Mouse (Mus musculus): ENCODE measurements around the gene Gm12166.
A peak's percentile ranks its signal among the peaks of the same experiment; 100 is the strongest.

Gm12166 gene

DNA sequence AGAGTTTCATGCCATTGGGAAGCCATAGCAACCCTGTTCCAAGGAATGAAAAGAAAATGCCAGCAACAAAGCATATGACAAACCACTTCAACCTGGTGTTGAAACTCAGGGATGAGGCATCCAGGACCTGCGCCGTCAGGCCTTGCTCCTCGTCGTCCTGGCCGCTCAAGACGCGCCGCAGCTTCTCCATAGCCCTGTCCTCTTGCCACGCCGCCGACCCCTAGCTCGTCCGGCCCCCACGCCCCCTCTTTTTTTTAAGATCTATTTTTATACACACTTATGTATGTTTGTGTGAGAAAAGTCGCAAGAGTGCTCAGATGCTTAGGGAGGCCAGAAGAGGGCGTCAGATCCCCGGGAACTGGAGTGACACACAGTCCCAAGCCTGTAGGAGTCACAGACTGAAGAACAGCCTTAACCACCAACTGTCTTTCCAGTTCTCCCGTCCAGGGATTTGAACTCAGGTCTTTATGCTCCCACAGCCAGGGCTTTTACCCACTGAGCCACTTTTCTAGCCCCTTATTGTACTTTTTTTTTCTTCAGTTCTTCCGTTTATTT is at the start of gene Gm12166:
Gm12166 (minus strand) TSS at position 217 of the 555 bp plus-strand sequence.
- DNase-seq (ENCODE audit: low read depth) = peak; percentile 16

DNA sequence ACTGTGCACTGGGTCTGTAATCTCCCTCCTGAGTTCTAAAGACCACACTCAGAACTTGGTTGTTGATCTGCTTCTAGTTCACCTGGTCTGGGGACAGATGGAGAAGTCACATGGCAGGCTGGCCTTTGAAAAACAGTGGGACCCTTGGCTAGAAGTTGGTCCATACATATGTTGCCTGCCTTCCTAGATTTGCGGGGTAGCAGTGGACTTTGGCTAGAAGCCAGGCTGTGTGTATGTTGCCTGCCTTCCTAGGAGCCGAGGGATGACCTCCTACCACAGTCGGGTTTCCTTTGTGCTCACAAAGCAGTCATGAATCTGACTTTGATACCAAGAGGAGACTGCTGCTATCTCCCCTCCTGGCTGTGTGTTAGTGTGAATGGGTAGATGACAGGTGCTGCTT is 44.9 kb upstream of the Gm12166 start:
- no peak for DNase-seq (ENCODE audit: low read depth)

GRCm38 (mm10) chr11:46096265-46096649 is 44.1 kb upstream of the Gm12166 start:
- no peak for DNase-seq (ENCODE audit: low read depth)

DNA sequence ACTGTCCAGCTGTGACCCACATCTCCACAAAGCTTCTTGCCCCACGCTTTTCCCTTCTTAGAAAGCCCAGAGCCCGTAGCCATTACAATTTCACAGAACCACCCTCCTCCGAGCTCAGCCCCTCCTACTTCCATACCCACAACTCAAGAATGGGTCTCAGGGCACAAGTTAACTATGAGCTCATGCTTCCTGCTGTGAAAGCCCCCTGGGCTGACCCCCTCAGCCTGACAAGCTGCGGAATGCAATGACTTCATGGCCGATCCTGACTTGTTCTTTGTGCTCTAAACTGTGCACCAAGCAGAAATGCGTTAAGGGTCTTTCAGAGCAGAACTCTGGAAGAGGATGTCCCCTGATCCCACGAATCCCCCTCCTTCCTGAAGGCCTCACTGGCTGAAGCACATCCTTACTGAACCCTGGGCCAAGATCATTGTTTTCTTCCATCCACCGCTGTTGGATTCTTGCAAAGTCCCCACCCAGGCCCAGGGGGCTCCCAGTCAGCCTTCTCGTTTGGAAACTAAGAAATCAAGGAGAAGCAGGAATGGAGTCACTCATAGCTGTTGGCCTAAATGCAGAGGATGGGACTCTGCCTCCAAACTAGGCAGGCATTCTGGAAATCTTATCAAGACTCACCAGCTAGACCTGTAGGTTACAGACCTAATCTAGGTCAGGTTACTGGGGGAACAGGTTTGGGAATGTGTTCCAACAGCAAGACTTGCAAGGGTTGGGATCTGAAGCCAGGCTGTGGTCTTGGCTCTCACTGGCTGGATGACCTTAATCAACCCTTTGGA is 43.5 kb upstream of the Gm12166 start:
- DNase-seq (ENCODE audit: low read depth) = no peak

DNA sequence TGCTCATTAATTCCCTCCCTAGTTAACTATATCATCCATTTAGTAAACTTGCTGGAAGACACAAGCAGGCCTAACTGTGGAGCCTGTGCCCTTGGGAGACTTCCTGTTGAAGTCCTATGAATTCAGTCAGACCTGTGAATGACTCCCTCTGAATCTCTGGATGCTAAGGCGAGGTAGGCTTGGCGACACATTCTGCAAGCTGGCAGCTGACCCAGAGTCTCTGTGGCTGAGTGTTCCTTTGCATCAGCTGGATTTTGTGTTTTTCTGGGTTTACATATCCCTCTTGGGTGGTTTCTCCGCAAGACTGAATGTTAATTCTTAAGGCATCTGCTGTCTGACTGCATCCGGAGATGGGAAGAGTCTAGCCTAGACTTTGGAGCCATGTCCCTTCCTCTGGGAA is 40.0 kb upstream of the Gm12166 start:
- DNase-seq (ENCODE audit: low read depth) = no peak

GRCm38 (mm10) chr11:46090951-46091667 is 39.0 kb upstream of the Gm12166 start:
- DNase-seq (ENCODE audit: low read depth) = no peak

- no peak for DNase-seq (ENCODE audit: low read depth)
These were observed 38.1 kb upstream of the Gm12166 start for GRCm38 (mm10) chr11:46090036-46090725.

DNA sequence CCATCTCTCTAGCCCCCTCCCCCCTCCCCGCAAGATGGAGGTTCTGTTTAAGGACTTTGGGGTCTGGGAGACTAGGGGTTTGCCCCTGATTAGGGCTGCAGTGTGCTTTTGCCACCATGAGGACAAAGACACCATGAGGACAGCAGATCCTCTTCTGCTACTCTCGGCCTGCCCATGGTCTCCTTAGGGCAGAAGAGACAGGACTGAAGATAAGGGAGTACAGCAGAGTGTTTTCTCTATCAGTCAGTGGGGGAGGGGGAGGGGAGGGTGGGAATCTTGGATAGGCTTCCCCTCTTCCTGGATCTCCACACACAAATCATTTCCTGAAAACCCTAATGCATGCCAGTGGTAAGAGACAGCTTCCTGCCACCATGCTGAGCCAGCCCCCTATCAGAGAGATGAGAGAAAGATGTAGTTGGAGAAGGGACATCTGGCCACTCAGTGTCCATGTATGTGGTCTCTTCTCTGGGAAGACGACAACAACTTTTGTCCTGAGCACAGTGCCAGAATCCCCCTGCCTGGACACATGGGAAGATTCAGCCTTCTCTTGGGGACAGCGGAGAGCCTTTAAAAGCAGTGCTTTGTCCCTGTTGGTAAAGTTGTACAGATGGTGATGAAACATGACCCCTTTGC is 37.1 kb upstream of the Gm12166 start:
- no peak for DNase-seq (ENCODE audit: low read depth)

GRCm38 (mm10) chr11:46086446-46086845 is 34.3 kb upstream of the Gm12166 start:
- no peak for DNase-seq (ENCODE audit: low read depth)

- DNase-seq (ENCODE audit: low read depth) = no peak
These were observed 33.5 kb upstream of the Gm12166 start for GRCm38 (mm10) chr11:46085398-46086163.

DNA sequence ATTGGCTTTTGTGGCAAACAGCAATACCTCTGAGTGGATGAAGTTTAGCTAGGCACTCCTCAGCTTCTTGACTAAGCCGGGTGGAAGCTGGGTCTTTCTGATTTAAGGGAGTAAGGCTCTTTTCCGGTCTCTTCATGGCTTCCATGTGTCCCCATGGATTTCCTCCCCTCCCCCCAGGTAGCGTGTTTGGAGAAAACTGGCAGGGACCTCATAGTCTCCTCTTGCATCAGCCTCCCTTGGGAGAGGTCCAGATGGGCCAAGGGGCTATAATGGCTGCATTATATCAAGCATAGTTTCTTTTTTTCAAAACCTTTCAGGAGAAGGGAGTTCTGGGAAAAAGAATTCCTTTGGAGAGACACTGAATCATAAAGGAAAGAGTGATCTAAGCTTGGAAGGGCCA is 32.4 kb upstream of the Gm12166 start:
- DNase-seq (ENCODE audit: low read depth) = no peak

GRCm38 (mm10) chr11:46083835-46084444 is 31.8 kb upstream of the Gm12166 start:
- DNase-seq (ENCODE audit: low read depth) = no peak

DNA sequence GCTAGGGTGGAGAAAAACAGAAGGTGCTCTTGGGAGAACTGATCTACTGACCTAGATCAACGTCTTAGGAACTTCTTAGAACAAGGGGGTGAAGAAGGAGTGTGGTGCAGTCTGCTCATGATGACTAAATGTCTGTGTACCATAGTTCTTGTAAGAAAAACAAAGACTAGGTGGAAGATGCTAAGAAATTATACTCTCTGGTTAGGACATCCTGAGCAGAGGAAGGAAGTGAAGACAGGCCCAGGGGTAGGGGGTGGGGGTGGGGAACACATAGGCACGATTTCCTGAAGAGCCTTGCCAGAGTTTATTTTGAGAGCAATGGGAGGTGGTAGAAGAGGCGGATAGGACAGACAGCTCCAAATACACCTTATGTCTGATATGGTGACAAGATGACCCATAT is 31.3 kb upstream of the Gm12166 start:
- DNase-seq (ENCODE audit: low read depth) = no peak

DNA sequence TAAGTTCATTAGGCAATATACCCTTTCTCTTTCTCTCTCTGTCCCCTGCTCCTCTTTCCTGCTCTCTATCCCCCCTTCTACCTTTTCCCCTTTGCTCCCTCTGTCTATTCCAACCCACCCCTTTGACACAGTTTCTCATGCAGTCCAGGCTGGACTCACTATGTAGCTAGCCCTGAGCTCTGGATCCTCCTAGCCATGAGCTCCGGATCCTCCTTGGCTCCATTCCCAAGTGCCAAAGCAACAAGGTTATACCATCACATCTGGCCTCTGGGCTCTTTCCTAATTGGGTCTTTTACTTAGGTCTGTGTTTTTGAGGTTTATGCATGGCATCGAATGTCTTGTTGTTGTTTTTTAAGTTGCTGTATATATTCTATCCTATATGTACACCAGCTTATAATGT is 29.0 kb upstream of the Gm12166 start:
- no peak for DNase-seq (ENCODE audit: low read depth)

- no peak for DNase-seq (ENCODE audit: low read depth)
These were observed 25.7 kb upstream of the Gm12166 start for GRCm38 (mm10) chr11:46077732-46078375.

- no peak for DNase-seq (ENCODE audit: low read depth)
These were observed 25.2 kb upstream of the Gm12166 start for GRCm38 (mm10) chr11:46077304-46077703.

GRCm38 (mm10) chr11:46076442-46077158 is 24.5 kb upstream of the Gm12166 start:
- DNase-seq (ENCODE audit: low read depth) = no peak

GRCm38 (mm10) chr11:46075507-46075906 is 23.4 kb upstream of the Gm12166 start:
- no peak for DNase-seq (ENCODE audit: low read depth)

DNA sequence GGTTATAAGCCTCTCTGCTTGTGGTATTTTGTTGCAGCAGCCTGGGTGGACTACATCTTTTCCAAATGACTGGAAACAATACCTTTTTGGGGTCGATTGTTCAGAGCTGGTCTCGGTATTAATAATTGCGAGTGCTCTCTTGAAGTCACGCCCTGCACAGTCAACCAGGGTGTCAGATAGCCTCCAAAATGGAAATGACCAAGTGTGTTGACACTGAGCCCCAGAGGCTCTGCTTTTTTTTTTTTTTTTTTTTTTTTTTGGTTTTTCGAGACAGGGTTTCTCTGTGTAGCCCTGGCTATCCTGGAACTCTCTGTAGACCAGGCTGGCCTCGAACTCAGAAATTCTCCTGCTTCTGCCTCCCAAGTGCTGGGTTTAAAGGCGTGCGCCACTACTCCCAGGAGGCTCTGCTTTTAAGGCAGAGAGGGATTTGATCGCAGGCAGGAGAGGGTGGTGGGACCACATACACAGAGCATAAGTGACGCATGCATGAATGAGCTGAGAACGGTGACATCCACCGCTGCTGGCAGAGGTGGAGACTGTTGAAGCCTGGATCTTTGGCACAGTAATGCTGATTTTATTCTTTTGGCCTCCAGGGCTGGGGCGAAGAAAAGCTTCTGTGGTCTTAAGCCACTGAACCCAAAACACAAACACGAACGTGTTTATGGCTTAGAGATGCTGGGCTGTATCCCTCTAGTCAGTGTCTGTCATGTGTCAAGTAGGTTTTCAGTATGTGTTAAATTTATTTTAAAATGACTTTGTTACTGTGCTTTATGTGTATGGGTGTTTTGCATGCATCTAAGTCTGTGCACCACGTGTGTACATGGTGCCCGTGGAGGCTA is 21.9 kb upstream of the Gm12166 start:
- no peak for DNase-seq (ENCODE audit: low read depth)

Measured in 416B (cell line).